Mouse (Mus musculus) embryonic fibroblast, embryonic 13.5 days (primary cell): Measurements from ENCODE around the gene Olfr533.

Experiments used
- CTCF ChIP-seq: IDR thresholded peaks from 2 replicates; pipeline ENCODE4 v1.5.1; 2011; ENCODE audit warnings: mild to moderate bottlenecking, control low read depth, low read length, moderate library complexity, borderline replicate concordance; ENCODE audit not compliant: insufficient read depth
- POLR2A ChIP-seq: IDR thresholded peaks from 2 replicates; pipeline ENCODE4 v1.6.1; 2011; ENCODE audit warnings: low read depth, mild to moderate bottlenecking, control low read depth, low read length, moderate library complexity

DNA sequence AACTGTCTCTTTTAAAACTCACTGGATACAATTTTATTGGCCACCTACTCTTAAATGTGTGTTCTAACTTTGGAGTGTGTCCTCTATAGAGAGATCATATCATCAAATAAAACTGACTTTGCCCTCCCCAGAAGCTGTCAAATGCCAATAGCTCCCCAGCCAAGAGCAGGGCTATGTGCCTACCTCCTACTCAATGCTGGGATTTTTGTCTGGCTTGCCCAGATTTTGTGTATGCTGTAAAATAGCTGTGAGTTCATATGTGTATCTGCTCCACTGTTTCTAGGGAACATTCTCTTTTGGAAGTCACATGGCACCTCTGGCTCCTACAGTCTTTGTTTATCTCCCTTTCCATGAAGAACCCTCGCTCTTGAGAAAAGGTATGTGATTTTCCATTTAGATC lies 25.8 kb downstream of the Olfr533 start:
- TF ChIP-seq CTCF: no peak
- no peak for TF ChIP-seq POLR2A
